Mouse (Mus musculus) hematopoietic multipotent progenitor cell, adult 10-12 weeks (in vitro differentiated cells): ENCODE measurements around the gene Pgam5. TPM values are rescaled to one million over a fixed set of nuclear protein-coding genes. Genes with fewer than 3 reads are reported as not detected.

Experiments
- polyA plus RNA-seq: library from polyadenylated mRNA; stranded (reverse); fragments of >175 nt; gene quantifications from 2 replicates; pipeline ENCODE4 v1.2.3, GENCODE M21; 2012; ENCODE audit warnings: low replicate concordance

Gene Pgam5
- polyA plus RNA-seq = 7.5 and 16.8 TPM in 2 replicates

DNA sequence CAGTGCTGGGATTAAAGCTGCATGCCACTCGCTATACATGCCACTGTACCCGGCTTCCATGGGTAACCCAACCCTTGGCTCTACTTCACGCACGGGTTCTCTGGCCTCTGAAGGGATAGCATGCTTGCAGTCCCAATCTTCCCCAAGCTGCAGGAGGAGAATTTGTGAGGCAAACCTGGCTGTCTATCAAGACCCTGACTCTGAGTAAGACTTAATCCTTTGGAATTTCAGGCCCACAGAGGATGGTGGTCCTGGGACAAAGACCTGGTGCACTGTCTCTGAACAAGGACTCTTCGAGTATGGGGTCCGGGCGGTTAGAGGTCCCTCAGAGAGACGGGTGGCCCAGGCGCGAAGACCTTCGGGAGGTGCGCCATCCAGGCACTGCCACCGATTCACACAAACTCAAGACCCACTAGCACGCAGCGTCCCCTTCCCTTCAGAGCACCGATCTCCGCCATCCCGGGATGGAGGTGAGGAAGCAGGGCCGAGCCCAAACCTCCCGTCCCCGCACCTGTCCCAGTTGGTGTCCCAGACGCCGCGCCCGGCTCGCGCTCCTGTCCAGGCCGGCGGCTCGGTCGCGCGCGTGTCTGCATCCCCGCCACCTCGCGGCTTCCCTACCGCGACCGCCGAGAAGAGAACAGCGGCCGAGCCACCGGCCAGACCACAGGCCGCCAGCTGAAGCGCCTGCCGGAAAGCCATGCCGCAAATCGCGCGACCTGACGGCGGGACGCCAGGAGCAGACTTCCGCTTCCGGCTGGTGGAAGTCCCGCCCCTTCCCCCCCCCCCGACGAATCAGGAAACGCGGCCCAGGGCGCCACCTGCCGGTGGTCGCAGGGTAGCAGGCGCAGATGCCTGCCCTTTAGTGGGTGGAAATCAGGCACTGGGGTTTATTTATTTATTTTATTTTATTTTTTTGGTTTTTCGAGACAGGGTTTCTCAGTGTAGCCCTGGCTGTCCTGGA is at the start of gene Pgam5:
Gene Pgam5, minus strand, starts transcription at position 773 of the 961 bp plus-strand sequence.

DNA sequence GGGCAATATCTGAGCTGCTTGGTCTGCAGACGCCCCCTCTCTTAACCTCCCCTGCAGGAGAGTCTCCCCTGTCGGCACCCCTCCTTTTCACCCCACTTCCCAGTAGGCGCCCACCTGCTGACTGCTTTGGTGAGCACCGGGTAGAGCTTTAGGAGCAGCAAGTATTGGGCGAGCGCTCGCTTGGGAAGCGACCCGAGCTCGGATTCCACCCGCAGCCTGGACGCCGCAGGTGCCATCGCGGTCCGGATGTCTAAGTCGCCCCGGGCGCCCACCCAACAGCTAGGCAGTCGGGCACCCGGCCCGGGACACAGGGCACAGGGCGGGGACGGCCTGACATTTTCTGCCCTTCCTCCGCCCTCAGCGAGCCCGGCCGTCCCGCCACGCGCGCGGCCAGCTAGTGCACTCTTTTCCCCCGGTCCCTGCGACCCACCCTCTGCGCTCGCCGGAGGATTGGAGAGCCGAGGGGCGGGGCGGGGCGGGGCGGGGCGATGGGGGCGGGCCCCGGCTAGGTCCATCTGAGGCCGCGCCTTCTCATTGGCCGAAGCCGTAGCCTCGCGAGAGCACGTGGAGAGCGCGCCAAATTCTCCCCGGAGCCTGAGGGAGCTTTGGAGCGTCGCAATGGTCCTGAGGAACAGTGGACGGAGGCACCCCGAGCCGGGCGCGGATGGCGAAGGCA is 16.2 kb upstream of the Pgam5 start, which contains the start of the genes Pxmp2 and Pole:
Gene Pxmp2, minus strand, starts transcription at position 417 of the 676 bp plus-strand sequence.
Gene Pole, plus strand, starts transcription at position 537 of the 676 bp plus-strand sequence.

DNA sequence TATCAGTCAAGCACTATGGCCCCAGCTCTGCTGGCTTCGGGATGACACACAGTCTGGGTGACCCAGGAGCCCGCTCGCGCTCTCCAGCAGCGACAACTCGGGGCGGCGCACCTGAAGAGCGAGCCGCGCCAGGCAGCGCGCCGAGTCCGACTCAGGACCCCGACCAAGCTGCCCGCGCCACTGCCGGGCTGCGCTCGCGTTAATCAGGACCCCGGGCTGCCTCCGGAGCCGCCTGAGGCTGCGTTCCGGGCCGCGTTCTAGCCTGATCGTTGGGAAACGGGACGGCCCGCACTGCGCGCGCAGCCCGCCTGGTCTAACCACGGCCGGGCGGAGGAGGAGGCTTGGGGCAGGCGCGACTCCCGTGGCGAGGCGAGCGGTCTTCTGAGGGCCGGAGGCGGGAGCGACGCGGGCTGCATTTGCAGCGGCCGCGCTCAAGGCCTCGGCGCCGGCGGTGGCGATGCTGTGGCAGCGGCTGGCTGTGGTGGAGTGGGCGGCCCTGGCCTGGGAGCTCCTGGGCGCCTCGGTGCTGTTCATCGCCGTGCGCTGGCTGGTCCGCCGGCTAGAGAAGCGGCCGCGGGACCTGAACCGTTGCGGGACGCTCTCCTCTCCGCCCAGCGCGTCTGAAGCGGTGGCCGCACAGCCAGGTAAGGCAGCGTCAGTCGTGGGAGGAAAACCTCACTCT is 38.8 kb downstream of the Pgam5 start, which contains the start of gene Ankle2:
Gene Ankle2, plus strand, starts transcription at position 225 of the 682 bp plus-strand sequence.

Other genes starting within 250 kb of the Pgam5 start
- gene Gm17655, start 197.4 kb downstream of the Pgam5 start, polyA plus RNA-seq = 1.4 TPM in 1 of 2 replicates, not detected in the other
- gene Gm35315, start 175.5 kb downstream of the Pgam5 start, polyA plus RNA-seq = 0.06 TPM in 1 of 2 replicates, not detected in the other
- gene Plcxd1, start 169.9 kb downstream of the Pgam5 start, polyA plus RNA-seq = 0.48 and 0.76 TPM in 2 replicates
- gene Gtpbp6, start 161.7 kb downstream of the Pgam5 start, polyA plus RNA-seq = 79.6 and 179 TPM in 2 replicates
- 1.1 and 1.4 TPM in 2 replicates for gene Zfp605, start 159.8 kb downstream of the Pgam5 start, polyA plus RNA-seq
- 67.5 and 69.5 TPM in 2 replicates for gene Chfr, start 134.1 kb downstream of the Pgam5 start, polyA plus RNA-seq
- 2.5 and 4.5 TPM in 2 replicates for gene Golga3, start 93.2 kb downstream of the Pgam5 start, polyA plus RNA-seq
- 14.5 and 18.3 TPM in 2 replicates for gene Ankle2, start 38.9 kb downstream of the Pgam5 start, polyA plus RNA-seq
- 5.9 and 6.0 TPM in 2 replicates for gene Pxmp2, start 16.3 kb upstream of the Pgam5 start, polyA plus RNA-seq
- 3.8 and 7.2 TPM in 2 replicates for gene Pole, start 16.4 kb upstream of the Pgam5 start, polyA plus RNA-seq
- gene P2rx2, start 73.3 kb upstream of the Pgam5 start, polyA plus RNA-seq = not detected in 2 replicates
- not detected in 2 replicates for gene Lrcol1, start 74.8 kb upstream of the Pgam5 start, polyA plus RNA-seq
- 129 and 422 TPM in 2 replicates for gene Fbrsl1, start 178.6 kb upstream of the Pgam5 start, polyA plus RNA-seq